Mouse (Mus musculus): Measurements from ENCODE around the gene Ttyh1. TPM values are rescaled to one million over a fixed set of nuclear protein-coding genes. Genes with fewer than 3 reads are reported as not detected.
"Not testable (repeated sequence)": the region's sequence is repeated elsewhere in the genome, so short reads cannot be mapped to it uniquely, and the experiment has no call there.

The Ttyh1 gene
- total RNA-seq, 1 experiment from 2014 or later, result 5.2 TPM

DNA sequence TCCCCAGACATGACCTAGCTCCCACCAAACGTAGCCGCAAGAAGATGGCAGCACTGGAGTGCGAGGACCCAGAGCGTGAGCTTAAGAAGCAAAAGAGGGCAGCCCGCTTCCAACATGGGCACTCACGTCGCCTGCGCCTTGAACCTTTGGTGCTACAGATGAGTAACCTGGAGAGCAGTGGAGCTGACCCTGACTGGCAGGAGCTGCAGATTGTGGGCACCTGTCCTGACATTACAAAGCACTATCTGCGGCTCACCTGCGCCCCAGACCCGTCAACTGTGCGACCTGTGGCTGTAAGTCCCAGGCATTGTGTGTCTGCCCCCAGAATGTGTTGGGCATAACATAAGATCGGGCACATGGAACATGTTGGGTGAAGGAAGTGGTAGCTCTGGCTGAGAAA is 24.8 kb downstream of the Ttyh1 start:
- no peak for DNase-seq

DNA sequence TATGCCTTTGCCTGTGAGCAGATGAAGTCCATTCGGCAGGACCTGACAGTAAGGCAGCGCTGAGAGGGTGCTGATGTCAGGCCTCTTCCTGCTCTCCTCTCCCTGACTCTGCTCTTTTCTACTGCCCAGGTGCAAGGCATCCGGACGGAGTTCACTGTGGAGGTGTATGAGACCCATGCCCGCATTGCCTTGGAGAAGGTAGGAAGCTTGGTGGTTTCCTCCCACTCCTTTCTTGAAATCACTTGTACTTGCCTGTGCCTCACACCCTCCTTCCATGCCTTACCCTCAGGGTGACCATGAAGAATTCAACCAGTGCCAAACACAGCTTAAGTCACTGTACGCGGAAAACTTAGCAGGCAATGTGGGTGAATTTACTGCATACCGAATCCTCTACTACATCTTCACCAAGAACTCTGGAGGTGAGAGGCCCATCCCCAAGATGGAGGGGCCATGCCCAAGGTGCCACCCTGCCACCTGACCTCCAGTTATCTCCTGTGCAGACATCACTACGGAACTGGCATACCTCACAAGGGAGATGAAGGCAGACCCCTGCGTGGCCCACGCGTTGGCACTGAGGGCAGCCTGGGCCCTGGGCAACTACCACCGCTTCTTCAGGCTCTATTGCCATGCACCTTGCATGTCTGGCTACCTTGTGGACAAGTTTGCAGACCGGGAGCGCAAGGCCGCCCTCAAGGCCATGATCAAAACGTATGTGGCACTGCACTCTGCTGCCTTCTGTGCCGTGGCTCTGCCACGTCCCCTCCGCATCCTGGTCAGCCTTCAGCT is 25.8 kb downstream of the Ttyh1 start:
- DNase-seq, result no peak

DNA sequence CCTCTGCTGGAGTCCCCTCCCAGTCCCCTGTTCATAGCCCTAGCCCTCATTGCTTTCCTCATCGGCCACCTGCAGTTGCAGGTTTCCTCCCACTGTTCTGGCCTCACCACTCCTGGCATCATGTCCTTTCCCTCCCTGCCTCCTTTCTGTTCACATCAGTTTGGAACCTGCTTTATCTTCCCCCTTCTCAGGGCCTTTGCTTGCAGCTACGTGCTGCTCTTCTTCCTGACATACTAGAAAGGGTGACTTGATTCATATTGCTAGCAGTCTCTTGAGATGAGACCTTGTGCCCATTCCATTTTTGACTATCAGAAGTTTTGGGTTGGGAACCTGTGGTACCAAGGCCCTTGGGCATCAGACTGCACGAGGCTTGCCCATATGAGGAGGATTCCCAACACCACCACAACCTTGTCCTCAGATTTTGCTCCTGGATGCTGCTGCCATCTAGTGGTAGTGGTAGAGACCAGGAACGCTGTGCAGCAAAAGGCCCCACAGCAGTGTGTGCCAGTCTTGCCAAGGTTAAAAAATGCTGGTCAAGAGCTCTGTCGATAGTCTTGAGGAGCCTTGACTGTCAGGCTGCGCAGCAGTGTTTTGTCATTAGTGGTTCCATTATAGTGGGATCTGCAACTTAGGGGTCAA is 26.5 kb downstream of the Ttyh1 start:
- peak; percentile 84 for DNase-seq

DNA sequence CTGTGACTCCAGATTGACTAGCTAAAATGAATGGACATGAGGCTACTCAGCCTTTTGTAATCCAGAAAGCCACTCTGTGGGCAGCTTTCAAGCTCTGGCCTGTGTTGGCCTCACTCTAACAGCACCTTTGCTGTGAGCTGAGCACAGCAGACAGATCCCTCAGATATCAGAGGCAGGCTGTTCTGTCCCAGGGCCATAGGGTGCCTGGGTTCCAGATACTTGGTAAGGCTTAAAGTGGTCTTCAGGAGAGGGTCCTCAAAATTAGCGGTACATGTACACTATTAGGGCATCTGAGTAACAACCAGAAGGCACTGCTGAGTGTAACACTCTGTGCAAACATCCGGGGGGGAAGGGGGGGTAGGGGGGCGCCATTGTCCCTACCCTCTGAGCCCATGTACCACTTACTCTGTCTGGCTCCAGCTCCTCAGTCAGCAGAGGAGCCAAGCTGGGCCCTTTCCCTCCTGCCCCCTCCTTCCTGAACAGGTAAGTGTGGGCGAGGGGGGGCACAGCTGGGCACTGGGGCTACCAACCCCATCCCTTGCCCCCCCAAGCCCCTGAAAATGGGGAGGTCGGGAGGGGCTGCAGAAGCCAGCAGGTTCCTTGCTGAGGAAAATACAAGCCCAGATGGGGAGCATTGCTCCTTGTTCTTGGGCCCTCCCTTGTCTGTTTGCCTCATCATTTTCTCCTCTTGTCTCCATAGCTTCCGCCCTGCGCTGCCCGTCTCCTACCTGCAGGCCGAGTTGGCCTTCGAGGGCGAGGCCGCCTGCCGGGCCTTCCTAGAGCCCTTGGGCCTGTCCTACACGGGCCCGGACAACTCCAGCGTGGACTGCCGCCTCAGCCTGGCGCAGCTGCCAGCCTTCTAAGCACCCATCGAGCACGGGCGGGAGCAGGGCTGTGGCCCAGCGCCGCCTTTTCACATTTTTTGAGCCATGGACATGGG is 27.3 kb downstream of the Ttyh1 start:
- DNase-seq, result no peak

DNA sequence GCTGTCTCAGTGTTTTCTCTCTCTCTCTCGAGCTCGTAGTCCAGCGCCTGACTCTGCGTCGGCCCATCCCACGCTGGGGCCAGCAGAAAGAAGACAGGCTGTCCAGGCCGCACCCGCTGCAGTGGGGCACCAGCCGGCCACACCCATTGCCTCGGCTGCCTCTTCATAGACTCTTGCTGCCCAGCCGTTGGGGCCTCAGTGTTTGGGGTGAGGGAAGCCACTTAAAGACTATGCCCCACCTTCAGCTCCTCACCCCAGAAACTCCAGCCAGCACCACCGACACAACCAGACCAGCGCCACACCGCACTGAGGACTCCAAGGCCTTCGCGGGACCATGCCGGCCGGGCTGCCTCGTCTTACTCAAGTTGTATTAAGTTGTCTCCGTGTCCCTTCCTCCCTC is 28.2 kb downstream of the Ttyh1 start:
- DNase-seq, result no peak

DNA sequence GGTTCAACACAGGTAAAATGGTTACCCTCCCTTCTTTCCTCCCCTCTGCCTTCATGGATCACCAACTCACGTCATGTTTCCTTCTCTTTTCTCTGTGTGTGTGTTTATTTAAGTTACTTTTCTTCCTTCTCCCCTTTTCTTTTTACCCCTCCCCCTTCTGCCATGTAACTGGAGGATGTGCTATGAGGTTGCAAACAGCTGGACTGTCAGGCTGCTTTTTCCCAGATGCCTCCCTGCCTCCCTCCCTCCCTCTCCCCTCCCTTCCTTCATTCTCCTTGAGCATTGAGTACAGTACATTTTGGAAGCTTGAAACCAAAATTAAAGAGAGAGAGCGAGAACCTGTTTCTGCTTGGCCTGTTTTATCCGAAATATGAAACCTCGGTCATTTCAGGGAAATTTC is 28.6 kb downstream of the Ttyh1 start:
- DNase-seq, result no peak

DNA sequence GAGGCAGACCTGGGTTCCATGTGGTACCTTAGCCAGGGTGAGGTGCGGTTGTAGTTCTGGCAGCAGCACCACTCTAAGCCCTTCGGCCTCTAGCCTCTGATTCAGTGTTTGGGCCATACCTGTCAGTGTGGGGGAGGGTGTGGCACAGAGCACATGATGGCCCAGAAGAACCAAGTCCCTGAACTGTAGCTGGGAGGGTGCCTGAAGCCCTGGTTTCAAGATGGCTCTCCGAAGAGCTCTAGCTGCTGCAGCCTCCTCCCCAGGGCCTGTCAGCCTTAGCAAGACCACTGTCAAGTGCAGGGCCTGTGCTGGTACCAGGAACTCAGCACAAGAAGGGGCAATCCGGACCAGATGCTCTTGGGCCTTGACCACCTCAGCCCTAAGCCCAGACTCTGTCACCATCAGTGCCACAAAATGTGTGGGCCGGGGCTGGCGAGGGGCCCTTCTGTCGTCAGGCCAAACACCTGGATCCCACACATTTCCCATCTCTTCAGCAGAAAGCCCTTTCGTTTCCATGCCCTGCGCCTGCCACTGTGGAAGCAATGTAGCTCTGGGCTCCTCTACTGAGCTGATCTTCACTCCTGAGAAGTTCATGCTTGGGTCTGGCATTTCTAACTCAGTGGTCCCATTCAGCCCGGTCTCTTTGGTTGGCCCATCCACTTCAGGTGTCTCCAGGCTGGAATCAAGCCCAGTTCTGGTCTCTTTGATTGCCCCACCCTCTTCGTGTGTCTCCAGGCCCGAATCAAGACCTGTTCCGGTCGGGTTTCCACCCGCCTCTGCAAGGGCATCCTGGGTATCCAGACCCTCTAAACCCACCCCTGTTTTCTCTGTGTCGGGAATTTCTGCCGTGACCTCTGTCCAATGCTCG is 29.4 kb downstream of the Ttyh1 start:
- DNase-seq, result no peak

DNA sequence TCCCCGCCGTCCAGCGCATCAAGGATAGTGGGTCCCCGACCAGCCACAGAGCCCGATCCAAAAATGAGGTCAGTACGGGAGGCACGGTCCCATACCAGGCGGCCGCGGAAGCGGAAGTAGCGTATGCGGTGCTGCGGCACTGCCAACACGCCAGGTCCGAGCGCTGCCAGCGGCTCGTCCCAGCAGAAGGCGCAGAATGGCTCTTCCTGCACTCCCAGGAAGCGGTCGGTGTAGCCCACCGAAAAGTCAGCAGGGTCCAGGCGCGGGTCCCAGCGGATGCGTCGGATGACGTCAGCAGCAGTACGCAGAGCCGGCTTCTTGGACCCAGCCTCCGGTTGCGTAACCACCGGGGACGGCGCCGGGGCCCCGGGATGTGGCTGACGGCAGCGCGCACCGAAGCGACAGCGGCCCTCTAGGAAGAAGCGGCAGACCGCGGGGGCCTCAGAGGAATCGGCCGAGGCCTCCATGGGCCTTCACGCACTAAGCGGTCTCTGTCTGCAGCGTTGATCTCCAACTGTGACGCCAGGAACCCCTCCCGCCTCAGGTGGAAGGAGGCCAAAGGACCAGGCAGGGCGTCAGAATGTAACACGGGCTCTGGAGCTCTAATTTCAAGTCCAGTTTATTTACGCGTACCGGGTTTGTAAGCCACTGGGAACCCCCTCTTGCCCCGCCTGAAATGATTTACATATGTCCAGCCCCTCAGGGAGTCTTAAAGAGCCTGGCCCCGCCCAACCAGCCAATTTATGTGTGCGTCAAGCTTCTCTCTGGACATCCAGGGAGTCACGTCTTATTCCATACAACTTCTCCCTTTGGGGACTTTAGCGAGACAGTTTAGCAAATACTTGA is 30.2 kb downstream of the Ttyh1 start:
- peak; percentile 88 for DNase-seq

DNA sequence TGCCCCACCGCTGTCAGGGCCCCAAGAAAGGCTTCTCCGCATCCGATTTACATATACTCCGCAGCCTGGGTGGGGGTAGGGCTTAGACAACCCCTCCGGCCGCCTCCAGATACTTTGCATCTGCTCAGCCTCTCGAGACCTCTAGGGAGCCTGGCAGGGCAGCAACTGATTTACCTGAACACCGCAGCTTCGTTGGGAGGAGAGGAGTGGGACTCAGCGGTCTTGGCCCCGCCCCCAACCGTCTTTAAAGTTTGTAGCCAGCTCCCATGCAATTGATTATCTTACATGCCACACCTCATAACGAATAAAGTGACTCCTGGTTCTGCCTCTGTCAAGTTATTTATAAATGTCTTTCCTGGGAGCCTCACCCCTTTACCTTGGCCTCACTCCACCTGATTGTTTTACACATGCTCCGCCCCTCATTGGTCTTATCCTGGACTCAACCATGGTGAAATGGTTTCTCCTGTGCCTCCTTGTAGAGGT is 30.9 kb downstream of the Ttyh1 start, which contains the start of gene Leng9:
Gene Leng9, minus strand, starts transcription at position 316 of the 483 bp plus-strand sequence.
- DNase-seq, result peak; percentile 58

DNA sequence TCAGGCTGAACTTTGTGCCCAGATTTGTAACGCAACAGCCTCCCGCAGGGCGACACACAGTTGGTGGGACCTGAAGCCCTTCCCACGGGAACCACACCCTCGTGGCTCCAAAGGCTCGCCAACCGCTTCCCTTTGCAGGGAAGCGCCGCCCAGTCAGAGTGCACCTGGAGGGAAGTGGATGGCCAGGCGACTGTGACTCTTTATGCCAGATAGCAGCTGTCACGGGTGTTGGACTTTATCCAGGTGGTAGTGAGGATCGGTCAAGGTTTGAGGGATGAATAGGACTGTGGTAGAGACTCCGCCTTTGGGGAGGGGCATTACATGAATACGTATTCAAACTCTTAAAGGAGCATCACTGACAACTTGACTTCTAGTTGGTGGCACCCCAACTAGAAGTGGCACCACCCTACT is 31.6 kb downstream of the Ttyh1 start:
- peak; percentile 84 for DNase-seq

DNA sequence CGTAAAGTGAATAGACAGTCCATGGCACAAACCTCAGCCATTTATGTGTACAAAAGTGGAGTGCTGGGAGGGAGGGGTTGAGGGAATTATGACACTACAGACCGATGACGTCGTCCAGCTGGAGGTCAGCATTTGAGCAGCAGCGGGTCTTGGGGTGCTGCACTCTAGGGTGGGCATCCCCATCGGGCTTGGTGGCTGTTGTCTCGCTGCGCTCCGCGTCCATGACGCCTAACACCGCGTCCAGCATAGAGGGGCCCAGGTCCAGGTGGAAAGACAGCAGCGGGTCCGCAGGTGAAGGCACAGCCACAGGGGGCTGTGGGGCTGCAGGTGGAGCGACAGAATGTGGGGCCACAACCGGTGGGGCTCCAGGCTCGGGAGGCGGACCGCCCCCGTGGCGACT is 32.0 kb downstream of the Ttyh1 start:
- DNase-seq, result no peak

DNA sequence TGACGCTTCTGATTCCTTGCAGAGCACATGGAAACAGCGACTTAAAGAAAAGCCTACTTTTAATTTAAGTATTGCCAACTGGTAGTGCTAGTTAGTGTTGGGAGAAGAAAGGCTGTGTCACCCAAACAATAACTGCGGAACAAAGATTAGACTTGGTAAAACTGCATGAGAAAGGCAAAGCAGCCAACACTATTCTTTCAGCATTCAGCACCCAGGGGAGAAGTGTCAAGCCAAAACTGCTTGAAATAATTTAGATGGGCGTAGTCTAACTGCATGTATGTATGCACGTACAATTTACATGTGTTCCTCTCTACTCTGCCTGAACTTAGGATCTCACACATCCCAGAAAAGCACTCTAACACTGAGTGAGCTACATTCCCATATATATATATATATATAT is 35.1 kb downstream of the Ttyh1 start:
- DNase-seq, result no peak

DNA sequence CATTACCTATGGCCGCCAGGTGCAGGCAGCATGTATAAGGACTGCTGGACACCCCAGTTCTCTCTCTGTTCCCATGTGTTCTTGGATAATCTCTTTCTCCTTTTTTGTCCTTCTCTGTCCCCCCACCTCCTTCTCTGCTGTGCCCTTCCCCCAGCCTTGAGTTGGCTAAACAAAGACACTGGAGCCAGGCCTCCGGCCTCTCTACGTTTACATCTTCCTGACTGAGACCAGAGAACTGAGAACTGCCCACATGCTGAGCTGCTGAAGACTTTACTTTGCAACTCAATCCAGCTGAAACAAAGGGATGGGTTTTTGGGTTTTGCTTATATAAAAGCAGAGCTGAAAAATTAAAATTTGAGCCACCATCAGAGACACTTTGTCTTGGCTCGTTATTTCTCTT is 35.8 kb downstream of the Ttyh1 start:
- DNase-seq, result no peak

DNA sequence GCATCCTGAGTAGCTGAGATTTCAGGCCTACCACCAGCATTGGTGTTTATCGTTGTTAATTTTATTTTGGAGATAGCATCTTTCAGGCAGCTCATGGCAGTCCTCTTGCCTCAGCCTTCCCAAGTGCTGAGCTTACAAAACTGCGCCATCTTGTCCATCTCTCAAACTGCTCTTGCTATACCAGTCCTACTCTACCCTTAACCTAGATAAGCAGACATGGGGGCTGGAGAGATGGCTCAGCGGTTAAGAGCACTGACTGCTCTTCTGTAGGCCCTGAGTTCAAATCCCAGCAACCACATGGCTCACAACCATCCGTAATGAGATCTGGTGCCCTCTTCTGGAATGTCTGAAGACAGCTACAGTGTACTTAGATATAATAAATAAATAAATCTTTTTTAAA is 42.4 kb downstream of the Ttyh1 start:
- DNase-seq, result not testable (repeated sequence)

DNA sequence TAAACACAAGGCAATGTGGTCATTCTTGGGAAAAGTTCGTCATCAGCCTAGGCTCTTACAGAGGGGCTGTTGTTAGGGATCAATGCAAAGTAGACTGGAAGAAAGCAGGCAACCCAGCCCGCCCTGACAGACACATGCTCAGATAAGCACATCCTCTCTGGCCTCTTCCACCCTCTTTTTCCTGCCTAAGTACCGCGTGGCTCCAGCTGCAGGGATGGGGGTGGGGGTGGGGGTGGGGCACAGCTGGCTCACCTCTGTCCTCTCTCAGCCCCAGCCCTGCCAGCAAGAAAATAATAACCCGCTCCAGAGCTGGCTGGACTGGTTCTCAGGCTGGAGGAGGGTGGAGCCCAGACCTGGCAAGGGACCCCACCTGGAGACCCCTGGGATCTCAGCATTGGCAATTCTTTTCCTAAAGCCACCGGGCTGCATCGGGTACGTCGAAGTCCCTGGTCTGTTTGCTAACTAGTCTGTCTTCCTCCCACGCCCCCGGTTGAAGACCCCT is 44.4 kb downstream of the Ttyh1 start:
- no peak for DNase-seq

DNA sequence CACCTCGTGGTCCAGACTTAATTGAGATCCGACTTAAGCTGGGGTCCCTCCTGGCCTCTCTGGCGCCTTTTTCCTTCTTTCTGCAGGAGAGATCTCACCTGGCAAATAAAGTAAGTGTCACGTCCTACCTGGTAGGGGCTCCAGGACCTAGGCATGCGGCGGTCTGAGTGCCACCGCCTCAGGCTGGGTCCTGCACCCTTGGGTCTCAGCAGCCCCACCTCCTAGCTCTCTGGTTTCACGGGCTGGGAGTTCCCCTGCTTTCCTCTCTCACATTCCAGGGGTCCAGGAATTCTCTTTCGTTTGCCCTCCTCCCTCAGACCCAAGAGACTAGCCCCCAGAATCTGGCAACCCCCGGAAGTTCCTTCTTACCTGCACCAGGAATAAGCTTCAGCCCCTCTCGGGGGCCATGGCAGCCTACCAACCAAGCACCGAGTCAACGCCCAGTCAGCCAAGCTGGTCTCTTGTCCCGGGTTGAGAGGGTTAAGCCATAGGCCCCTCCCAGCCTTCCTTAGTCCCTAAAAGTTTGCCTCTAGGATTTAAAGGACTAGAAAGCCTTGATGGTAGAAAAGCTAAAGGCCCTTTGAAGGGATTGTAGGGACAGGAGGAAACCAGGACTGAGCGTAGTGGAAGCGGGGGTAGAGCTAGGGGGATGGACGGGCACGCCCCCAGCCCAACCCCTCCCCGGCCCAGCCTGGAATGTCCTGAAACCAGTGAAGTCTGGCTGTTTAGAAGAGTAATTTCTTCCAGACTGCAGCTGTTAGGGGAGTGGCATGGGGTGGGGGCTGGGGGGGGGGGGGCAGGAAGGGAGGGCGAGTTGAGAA is 45.1 kb downstream of the Ttyh1 start, which contains the start of gene Cdc42ep5:
Gene Cdc42ep5, minus strand, starts transcription at position 771 of the 821 bp plus-strand sequence.
- peak; percentile 77 for DNase-seq

DNA sequence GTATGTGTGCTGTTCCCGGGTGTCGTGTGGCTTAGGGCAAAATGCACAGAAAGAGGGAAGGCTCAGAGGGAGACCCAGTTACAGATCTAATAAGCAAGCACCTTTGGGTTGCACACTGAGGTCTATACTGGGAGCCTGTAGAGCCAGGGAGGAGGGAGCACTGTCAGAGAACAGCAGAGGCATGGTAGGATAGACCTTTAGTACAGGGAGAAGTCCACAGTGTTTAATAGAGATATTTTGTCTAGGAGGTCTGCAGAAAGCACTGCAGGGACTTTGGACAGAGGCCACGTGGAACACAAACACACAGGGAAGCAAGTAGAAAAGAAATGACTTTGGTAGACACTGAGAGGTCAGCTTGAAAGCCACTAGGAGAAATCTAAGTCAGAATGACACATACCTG is 46.1 kb downstream of the Ttyh1 start:
- no peak for DNase-seq

DNA sequence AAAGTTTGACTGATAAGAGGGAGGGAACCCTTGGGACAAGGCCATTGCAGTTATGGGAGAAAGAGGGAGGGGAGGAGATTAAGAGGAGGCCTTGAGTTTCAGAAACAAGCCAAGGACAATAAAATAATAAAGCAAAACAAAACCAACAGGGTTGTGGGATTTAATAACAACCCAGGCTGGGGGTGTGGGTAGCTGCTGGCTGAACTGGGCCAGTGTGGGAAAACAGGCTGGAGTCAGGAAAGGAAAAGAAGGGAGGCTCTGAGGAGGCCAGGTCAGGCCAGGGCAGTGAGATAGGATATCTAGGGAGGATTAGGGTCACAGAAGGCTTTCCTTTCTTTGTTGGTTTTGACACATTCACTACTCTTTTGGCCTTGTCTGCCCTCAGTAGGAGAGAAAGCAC is 47.9 kb downstream of the Ttyh1 start:
- DNase-seq, result peak; percentile 27

DNA sequence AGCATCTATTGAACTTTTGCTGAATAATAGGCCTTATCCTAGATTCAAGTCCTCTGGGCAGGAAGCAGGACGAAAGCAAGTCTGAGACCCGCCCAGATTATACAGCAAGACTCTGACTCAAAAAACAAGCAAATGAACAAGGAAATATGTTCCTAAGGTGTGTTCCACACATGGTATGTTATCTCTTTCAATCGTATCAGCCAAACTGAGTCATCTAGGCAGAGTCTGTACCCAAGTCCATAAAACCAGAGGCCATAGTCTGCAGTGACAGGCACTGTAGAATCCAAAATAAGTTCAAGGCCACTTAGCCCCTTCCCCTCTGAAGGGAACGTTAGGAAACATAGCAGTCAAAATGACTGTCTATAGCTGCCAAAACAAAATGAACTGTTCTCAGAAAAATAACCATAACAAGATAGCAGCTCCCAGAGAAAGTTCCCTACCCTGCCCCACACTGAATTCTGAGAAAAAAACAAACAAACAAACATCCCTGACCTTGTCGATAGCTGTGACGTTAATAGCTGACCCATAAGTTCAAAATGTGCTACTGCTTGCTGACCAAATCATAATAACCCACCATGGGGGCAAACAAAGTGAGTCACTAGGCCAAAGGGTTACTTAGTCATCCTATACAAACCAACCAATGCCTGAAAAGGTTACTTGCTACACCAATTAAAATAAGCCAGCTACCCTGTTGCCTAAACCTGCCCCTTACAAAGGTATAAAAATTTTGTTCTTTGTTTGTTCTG is 51.2 kb downstream of the Ttyh1 start:
- DNase-seq, result no peak

Data from adrenal gland, postnatal 14 days (tissue).